Mouse (Mus musculus) erythroblast, embryonic 14.5 days (primary cell): ENCODE data around the gene Dtx2. TPM values are rescaled to one million over a fixed set of nuclear protein-coding genes. Genes with fewer than 3 reads are reported as not detected.

ENCODE experiments used
- H3K27me3 ChIP-seq: 2 replicates; pipeline ENCODE4 v1.6.1; 2012; ENCODE audit warnings: inconsistent platforms; ENCODE audit not compliant: control insufficient read depth
- H3K36me3 ChIP-seq: 2 replicates; pipeline ENCODE4 v1.6.1; 2012; ENCODE audit warnings: mild to moderate bottlenecking, inconsistent platforms; ENCODE audit not compliant: control insufficient read depth
- H3K4me1 ChIP-seq: 2 replicates; pipeline ENCODE4 v1.6.1; 2012; ENCODE audit warnings: inconsistent platforms; ENCODE audit not compliant: control insufficient read depth
- H3K4me3 ChIP-seq: replicated peaks from 2 replicates; pipeline ENCODE3; 2012; ENCODE audit warnings: moderate library complexity, mild to moderate bottlenecking, inconsistent platforms
- H3K9me3 ChIP-seq: 2 replicates; pipeline ENCODE4 v1.6.1; 2012; ENCODE audit warnings: low read length, inconsistent platforms, mixed read lengths; ENCODE audit not compliant: control insufficient read depth
- GATA1 ChIP-seq: IDR thresholded peaks from 2 replicates; pipeline ENCODE4 v1.6.1; 2012; ENCODE audit warnings: low read length, inconsistent platforms, mixed read lengths
- TAL1 ChIP-seq: IDR thresholded peaks from 3 replicates; pipeline ENCODE4 v1.6.1; 2012; ENCODE audit warnings: low read length, inconsistent platforms, mixed read lengths
- polyA plus RNA-seq: library from polyadenylated mRNA; stranded (reverse); fragments of >175 nt; gene quantifications from 2 replicates; pipeline ENCODE4 v1.2.3, GENCODE M21; 2012

Gene Dtx2
- 0.84 and 0.97 TPM in 2 replicates for polyA plus RNA-seq

DNA sequence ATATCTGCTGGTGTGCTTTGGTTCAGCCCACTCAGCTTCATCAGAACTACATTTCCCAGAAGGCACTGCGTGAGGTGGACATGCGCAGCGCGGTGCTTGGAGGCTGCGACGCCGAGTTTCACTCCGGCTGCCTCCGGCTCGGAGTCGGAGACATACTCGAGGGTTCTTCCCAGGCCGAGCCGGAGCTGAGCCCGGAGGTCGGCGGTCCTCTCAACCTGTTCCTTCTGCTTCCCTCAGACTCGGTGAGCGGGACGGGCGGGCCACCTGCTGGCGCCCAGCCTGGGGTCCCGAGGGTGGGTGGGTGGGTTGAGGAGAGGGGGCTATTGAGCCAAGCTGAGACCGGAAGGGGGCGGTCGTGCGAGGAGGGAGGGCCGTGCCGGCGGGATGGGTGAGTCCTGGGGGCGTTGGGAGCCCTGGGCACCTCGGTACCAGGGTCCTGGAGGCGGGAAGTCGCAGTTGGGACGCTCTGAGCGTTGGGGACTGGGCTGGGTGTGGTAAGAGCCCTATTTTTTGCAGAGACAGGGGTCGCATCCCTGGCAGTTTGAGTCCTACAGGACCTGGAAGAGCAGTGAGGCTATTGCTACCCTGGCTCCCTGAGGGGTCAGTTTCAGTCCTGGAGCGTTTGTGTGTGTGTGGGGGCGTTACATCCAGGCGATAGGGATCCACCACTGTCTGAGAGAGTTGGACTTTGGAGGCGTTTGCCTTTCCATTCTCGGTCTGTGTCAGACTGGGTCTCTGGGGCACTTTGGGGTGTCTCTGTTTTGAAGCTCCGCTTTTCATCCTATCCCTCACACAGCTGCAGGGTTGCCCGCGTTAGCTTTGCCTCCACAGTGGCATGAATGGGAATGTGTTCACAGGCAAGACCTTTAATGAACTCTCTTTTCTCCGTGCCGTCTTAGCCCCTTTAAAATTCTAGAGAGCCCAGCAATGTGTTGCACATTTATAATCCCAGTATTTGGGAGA is at the start of gene Dtx2:
Gene Dtx2, plus strand, starts transcription at position 76 of the 963 bp plus-strand sequence.
- H3K4me1 ChIP-seq = peaks cover 16% of the 10 kb centered on the region
- TF ChIP-seq TAL1 (no peak), GATA1 (no peak)
- H3K9me3 ChIP-seq = no peaks in the 10 kb centered on the region
- H3K4me3 ChIP-seq = peak within 1 kb of the TSS; percentile 79
- peaks cover 18% of the 10 kb centered on the region for H3K36me3 ChIP-seq
- no peaks in the 10 kb centered on the region for H3K27me3 ChIP-seq

DNA sequence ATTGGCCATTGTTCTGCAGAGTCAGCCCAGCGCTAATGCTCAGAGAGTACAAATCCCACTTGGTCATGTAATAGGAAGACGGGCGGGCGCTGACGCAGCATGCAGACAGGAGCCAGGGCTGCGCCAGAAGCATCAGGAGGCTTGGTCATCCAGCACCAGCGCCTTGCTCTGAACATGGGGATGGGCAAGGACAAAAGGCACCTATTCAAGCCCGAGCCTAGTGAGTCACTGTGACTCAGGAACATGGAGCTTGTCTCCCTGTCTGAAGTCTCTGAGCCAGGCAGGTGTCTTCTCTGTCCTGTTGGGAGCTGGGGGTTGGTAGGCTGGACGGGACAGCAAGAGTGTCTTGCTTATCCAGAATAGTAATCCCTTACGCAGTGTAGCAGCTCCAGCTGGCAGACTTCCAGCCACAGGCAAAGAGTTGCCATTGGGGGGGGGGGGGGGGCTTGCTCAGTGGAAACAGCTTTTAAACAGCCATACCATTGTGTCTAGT is 48.6 kb upstream of the Dtx2 start:
- Histone ChIP-seq H3K4me1 (peaks cover 14% of the 10 kb centered on the region), H3K27me3 (peaks cover 2% of the 10 kb centered on the region), H3K36me3 (no peaks in the 10 kb centered on the region), H3K4me3 (no peak overlapping the region), H3K9me3 (peaks cover 3% of the 10 kb centered on the region; the same call in 1 of the 2 replicates)
- TF ChIP-seq TAL1 = no peak
- no peak for TF ChIP-seq GATA1

DNA sequence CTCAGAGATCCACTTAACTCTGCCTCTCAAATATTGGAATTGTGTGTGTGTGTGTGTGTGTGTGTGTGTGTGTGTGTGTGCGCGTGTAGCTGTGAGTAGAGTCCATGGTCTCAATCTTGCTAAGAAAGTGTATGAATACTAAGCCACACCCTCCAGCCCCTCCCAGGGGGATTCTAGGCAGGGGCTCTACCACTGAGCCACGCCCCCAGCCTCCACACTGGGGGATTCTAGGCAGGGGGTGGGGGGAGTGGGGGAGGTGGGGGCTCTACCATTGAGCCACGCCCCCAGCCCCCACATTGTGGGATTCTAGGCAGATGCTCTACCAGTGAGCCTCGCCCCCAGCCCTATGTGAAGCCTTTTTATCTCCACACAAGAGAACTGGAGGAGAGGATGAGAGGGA is 48.0 kb upstream of the Dtx2 start:
- peaks cover 2% of the 10 kb centered on the region for H3K27me3 ChIP-seq
- H3K36me3 ChIP-seq = no peaks in the 10 kb centered on the region
- peaks cover 3% of the 10 kb centered on the region; the same call in 1 of the 2 replicates for H3K9me3 ChIP-seq
- TF ChIP-seq TAL1 (no peak), GATA1 (no peak)
- H3K4me3 ChIP-seq = no peak overlapping the region
- H3K4me1 ChIP-seq = peaks cover 21% of the 10 kb centered on the region

DNA sequence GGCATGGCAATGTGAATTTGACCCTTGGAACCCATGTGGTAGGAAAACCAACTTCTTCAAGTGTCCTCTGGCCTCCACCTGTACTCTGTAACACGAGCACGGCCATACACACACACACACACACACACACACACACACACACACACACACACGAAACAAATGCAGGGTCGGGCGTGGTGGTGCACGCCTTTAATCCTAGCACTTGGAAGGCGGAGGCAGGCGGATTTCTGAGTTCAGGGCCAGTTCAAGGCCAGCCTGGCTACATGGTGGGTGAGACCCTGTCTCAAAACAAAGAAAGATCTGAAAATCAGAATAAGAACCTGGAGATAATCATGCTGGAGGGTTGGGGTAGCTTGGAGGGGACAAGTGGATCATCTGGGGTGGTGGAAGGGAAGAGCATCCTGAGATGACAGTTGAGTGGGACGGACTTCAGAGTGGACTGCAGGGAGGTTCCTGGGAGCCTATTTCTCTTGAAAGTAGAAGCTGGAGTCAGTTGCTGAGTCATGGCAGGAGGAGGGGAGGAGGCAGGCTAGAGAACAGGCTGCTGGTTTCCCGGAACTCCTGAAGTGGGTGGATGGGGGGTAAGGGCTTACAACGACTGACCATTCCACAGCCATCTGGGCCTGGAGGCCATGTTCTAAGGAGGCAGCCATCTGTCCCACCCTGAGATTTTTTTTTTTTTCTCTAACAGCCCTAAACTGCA is 43.7 kb upstream of the Dtx2 start:
- Histone ChIP-seq H3K36me3 (no peaks in the 10 kb centered on the region), H3K9me3 (no peaks in the 10 kb centered on the region), H3K27me3 (peaks cover 1% of the 10 kb centered on the region), H3K4me1 (peaks cover 30% of the 10 kb centered on the region), H3K4me3 (peak overlapping the region; percentile 44)
- no peak for TF ChIP-seq TAL1
- TF ChIP-seq GATA1 = no peak

DNA sequence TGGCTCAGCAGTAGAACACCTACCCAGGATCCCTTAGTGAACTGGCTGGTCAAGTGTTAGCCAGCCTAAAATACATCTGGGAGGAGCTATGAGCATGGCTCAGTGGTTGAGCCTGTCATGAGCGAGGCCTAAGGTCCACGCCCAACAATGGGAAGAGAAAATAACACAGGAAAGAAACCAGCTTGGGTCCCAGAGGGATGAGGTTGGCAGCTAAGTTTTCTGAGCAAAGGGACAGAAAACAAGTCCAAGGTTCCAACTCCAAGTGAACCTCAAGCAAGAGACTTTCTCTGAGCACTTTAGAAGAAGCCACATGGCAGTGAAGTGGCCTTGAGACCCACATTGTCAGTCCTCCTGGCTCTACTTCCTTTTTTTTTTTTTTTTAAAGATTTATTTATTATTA is 42.9 kb upstream of the Dtx2 start:
- H3K36me3 ChIP-seq = no peaks in the 10 kb centered on the region
- H3K9me3 ChIP-seq = no peaks in the 10 kb centered on the region
- H3K27me3 ChIP-seq = no peaks in the 10 kb centered on the region
- TF ChIP-seq TAL1 (no peak), GATA1 (no peak)
- H3K4me3 ChIP-seq = peak overlapping the region; percentile 44
- peaks cover 36% of the 10 kb centered on the region for H3K4me1 ChIP-seq

DNA sequence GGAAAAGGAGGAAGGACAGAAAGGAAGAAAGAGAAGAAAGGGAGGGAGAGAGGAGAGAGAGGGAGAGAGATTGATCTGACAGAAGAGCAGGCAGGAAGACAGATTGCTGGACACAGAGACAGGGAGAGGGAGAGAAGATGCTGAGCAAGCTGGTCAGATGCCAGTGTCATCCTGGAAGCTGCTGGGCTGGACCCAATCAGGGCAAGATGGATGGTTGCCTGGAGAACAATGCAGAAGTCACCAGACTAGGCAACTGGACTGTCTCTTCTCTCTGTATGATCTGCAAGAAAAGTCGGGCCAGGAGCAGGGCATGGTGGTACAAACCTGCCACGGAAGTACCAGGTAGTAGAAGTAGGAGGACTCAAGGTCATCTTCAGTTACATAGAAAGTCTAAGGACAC is 41.8 kb upstream of the Dtx2 start:
- H3K4me1 ChIP-seq = peaks cover 46% of the 10 kb centered on the region
- no peaks in the 10 kb centered on the region for H3K27me3 ChIP-seq
- H3K9me3 ChIP-seq = no peaks in the 10 kb centered on the region
- H3K4me3 ChIP-seq = no peak overlapping the region
- TF ChIP-seq GATA1 = no peak
- TF ChIP-seq TAL1 = no peak
- no peaks in the 10 kb centered on the region for H3K36me3 ChIP-seq

DNA sequence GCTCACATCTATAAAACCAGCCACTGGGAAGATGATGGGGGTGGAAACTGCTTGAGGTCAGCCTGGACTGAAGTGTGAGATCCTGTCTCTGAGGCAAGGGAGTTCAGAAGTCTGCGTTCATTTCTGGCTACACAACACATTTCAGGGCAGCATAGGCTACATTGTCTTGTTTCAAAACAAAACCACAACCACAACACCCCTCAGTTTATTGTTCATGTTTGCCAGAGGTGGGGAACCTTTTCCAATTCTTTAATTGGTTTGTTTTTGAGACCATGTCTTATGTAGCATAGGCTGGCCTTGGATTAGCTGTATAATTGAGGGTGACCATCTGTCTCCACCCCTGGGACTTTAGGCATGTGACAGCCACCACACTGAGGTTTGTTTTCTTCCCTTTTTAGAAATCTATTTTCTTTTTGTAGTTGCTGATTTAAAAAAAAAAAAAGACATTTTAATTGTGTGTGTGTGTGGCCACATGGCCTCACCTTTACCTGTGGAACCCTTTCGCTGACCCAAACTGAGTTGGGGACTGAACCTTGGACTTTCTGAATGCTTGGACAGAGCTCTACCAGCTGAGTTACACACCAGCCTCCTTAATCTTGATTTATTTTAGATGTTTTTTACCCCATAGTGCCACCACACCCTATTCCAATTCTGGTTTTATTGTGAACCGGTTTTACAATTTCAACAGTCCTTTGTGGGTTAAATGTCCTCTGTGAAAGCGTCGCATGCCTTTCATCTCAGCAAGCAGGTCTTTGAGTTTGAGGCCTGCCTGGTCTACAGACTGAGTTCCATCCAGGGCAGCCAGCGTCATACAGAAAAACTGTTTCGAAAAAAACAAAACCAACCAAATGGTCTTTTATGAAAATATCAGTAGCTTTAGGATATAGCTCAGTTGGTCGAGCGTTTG is 38.0 kb upstream of the Dtx2 start:
- H3K4me1 ChIP-seq = peaks cover 69% of the 10 kb centered on the region
- no peak for TF ChIP-seq TAL1
- no peak for TF ChIP-seq GATA1
- H3K4me3 ChIP-seq = peak overlapping the region; percentile 64

DNA sequence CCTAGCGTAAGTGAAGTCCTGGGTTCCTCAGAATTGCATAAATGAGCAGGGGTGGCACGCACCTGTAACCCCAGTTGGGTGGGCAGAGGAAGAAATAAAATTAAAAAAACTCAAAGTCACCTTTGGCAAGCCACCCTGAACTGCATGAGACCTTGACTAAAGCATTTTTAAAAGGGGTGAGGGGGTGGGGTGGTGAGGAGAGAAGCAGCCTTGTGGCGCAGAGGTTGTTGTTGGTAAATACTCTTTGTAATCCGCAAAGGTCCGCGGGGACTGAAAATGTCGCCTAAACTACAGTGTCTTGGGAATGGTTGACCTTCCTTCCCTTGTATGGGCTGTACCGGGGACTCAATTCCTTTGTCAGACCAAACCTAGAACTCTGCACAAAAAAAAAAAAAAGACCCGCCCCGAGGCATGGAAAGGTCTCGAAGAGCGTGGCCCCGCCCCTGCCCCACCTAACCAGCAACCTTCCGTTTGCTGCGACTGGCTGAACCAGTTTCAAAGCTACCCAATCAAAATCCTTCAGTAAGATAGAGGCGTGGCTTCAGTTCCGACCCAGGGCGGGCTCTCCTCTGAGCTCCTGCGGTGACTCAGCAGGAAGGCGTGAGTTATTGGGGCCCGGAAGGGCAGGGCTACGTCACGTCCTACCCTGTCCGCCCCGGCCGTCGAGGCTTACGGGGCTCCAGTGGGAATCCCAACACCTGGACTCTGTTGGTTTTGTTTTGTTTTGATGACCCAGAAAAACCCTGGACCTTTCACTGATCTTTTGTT is 37.2 kb upstream of the Dtx2 start:
- Histone ChIP-seq H3K9me3 (no peaks in the 10 kb centered on the region), H3K27me3 (no peaks in the 10 kb centered on the region), H3K4me3 (peak overlapping the region; percentile 64), H3K36me3 (peaks cover 8% of the 10 kb centered on the region), H3K4me1 (peaks cover 72% of the 10 kb centered on the region)
- TF ChIP-seq TAL1 = no peak
- no peak for TF ChIP-seq GATA1

More for the DNA sequence above, 38.0 kb upstream of the Dtx2 start:
- Histone ChIP-seq H3K9me3 (no peaks in the 10 kb centered on the region), H3K36me3 (peaks cover 8% of the 10 kb centered on the region), H3K27me3 (no peaks in the 10 kb centered on the region)
